Mouse (Mus musculus) intestine, embryonic 15.5 days (tissue): ENCODE measurements at regions not wholly inside any gene's neighbourhood (a gene's known extent, or its start where the extent isn't known, plus 50 kb on each side); places are given as distances from the start of the nearest gene placed in this dataset.

ENCODE experiments used
- ATAC-seq: fragments of 200-750 bp; cut with Nextera tagmentation; 2 replicates; pipeline ENCODE4 v1.8.0; 2017; ENCODE audit warnings: moderate TSS enrichment, moderate library complexity
- H3K27ac ChIP-seq: fragments of 300-500 bp; sonication (generic); 2 replicates; pipeline ENCODE4 v1.5.1; 2015; ENCODE audit warnings: mild to moderate bottlenecking, inconsistent platforms
- H3K27me3 ChIP-seq: fragments of 300-500 bp; sonication (generic); replicated peaks from 2 replicates; pipeline ENCODE4 v1.6.1; 2015; ENCODE audit warnings: inconsistent platforms
- H3K36me3 ChIP-seq: fragments of 300-500 bp; sonication (generic); 2 replicates; pipeline ENCODE4 v1.6.1; 2015; ENCODE audit warnings: inconsistent platforms
- H3K4me1 ChIP-seq: fragments of 300-500 bp; sonication (generic); replicated peaks from 2 replicates; pipeline ENCODE4 v1.6.1; 2015; ENCODE audit warnings: inconsistent platforms
- H3K4me2 ChIP-seq: fragments of 300-500 bp; sonication (generic); replicated peaks from 2 replicates; pipeline ENCODE4 v1.6.1; 2015; ENCODE audit warnings: mild to moderate bottlenecking, inconsistent platforms
- H3K4me3 ChIP-seq: fragments of 300-500 bp; sonication (generic); replicated peaks from 2 replicates; pipeline ENCODE4 v1.5.1; 2015; ENCODE audit warnings: inconsistent platforms
- H3K9ac ChIP-seq: fragments of 300-500 bp; sonication (generic); 2 replicates; pipeline ENCODE4 v1.6.1; 2015; ENCODE audit warnings: inconsistent platforms
- H3K9me3 ChIP-seq: fragments of 300-500 bp; sonication (generic); 2 replicates; pipeline ENCODE4 v1.6.1; 2016; ENCODE audit warnings: inconsistent platforms
- WGBS: fragments of 180-500 bp; shearing (Covaris S2); methylation state at CpG from one replicate; pipeline ENCODE4 v1.1.7; 2015; 5-methylcytosine and 5-hydroxymethylcytosine counted together

- Histone ChIP-seq H3K27ac (no peak overlapping the region), H3K9ac (no peak overlapping the region), H3K27me3 (no peaks in the 10 kb centered on the region), H3K9me3 (no peaks in the 10 kb centered on the region), H3K4me1 (no peaks in the 10 kb centered on the region), H3K36me3 (no peaks in the 10 kb centered on the region), H3K4me2 (no peak overlapping the region), H3K4me3 (no peak overlapping the region)
- no peak for ATAC-seq
- 70% methylated on average over 5 of the region's 5 CpGs for WGBS
Observed at GRCm38 (mm10) chr3:80042756-80043484, 158.6 kb downstream of the Fam198b start.

GRCm38 (mm10) chr3:80049495-80050225 lies 165.3 kb downstream of the Fam198b start:
- H3K4me3 ChIP-seq = no peak overlapping the region
- H3K9me3 ChIP-seq = no peaks in the 10 kb centered on the region
- no peaks in the 10 kb centered on the region for H3K27me3 ChIP-seq
- no peak overlapping the region for H3K4me2 ChIP-seq
- H3K9ac ChIP-seq = no peak overlapping the region
- H3K36me3 ChIP-seq = no peaks in the 10 kb centered on the region
- no peak overlapping the region for H3K27ac ChIP-seq
- WGBS = 86% methylated on average over 5 of the region's 5 CpGs
- ATAC-seq = no peak
- H3K4me1 ChIP-seq = no peaks in the 10 kb centered on the region

GRCm38 (mm10) chr3:80050920-80051319 lies 166.6 kb downstream of the Fam198b start:
- WGBS = 84% methylated on average over 4 of the region's 4 CpGs
- H3K4me2 ChIP-seq = no peak overlapping the region
- no peak for ATAC-seq
- H3K36me3 ChIP-seq = no peaks in the 10 kb centered on the region
- H3K4me3 ChIP-seq = no peak overlapping the region
- H3K27me3 ChIP-seq = no peaks in the 10 kb centered on the region
- no peak overlapping the region for H3K9ac ChIP-seq
- H3K9me3 ChIP-seq = no peaks in the 10 kb centered on the region
- no peaks in the 10 kb centered on the region for H3K4me1 ChIP-seq
- no peak overlapping the region for H3K27ac ChIP-seq

- Histone ChIP-seq H3K4me3 (no peak overlapping the region), H3K4me1 (no peaks in the 10 kb centered on the region), H3K9me3 (no peaks in the 10 kb centered on the region), H3K9ac (no peak overlapping the region), H3K27me3 (no peaks in the 10 kb centered on the region), H3K27ac (no peak overlapping the region), H3K4me2 (no peak overlapping the region), H3K36me3 (no peaks in the 10 kb centered on the region)
- no peak for ATAC-seq
- WGBS = 65% methylated on average over 4 of the region's 4 CpGs
Observed at GRCm38 (mm10) chr3:80051963-80052362, 167.6 kb downstream of the Fam198b start.

- 48% methylated on average over 3 of the region's 3 CpGs for WGBS
- Histone ChIP-seq H3K9ac (no peak overlapping the region), H3K9me3 (no peaks in the 10 kb centered on the region), H3K36me3 (no peaks in the 10 kb centered on the region), H3K4me1 (no peaks in the 10 kb centered on the region), H3K27me3 (no peaks in the 10 kb centered on the region), H3K4me2 (no peak overlapping the region), H3K27ac (no peak overlapping the region), H3K4me3 (no peak overlapping the region)
- ATAC-seq = peak; percentile 72
Observed at GRCm38 (mm10) chr3:80052879-80053278, 168.5 kb downstream of the Fam198b start.

GRCm38 (mm10) chr3:80053435-80053834 lies 169.1 kb downstream of the Fam198b start:
- Histone ChIP-seq H3K4me2 (no peak overlapping the region), H3K27me3 (no peaks in the 10 kb centered on the region), H3K36me3 (no peaks in the 10 kb centered on the region), H3K9me3 (no peaks in the 10 kb centered on the region), H3K9ac (no peak overlapping the region), H3K27ac (no peak overlapping the region), H3K4me1 (no peaks in the 10 kb centered on the region), H3K4me3 (no peak overlapping the region)
- 68% methylated on average over 2 of the region's 2 CpGs for WGBS
- ATAC-seq = peak; percentile 60; the same call in 1 of the 2 replicates

- Histone ChIP-seq H3K4me2 (no peak overlapping the region), H3K9ac (no peak overlapping the region), H3K4me3 (no peak overlapping the region), H3K27ac (no peak overlapping the region), H3K36me3 (no peaks in the 10 kb centered on the region), H3K27me3 (no peaks in the 10 kb centered on the region), H3K9me3 (no peaks in the 10 kb centered on the region), H3K4me1 (no peaks in the 10 kb centered on the region)
- WGBS = 35% methylated on average over 6 of the region's 6 CpGs
- no peak for ATAC-seq
Observed at GRCm38 (mm10) chr3:80056636-80057350, 172.5 kb downstream of the Fam198b start.

- no peak overlapping the region for H3K27ac ChIP-seq
- WGBS = 33% methylated on average over 2 of the region's 2 CpGs
- H3K4me2 ChIP-seq = no peak overlapping the region
- ATAC-seq = peak; percentile 55; the same call in 1 of the 2 replicates
- H3K9ac ChIP-seq = no peak overlapping the region
- H3K4me3 ChIP-seq = no peak overlapping the region
- H3K27me3 ChIP-seq = no peaks in the 10 kb centered on the region
- H3K9me3 ChIP-seq = no peaks in the 10 kb centered on the region
- H3K36me3 ChIP-seq = no peaks in the 10 kb centered on the region
- H3K4me1 ChIP-seq = no peaks in the 10 kb centered on the region
Observed at GRCm38 (mm10) chr3:80058722-80059121, 174.4 kb downstream of the Fam198b start.

GRCm38 (mm10) chr3:80070726-80071125 lies 186.4 kb downstream of the Fam198b start:
- Histone ChIP-seq H3K4me1 (no peaks in the 10 kb centered on the region), H3K27ac (no peak overlapping the region), H3K27me3 (no peaks in the 10 kb centered on the region), H3K9me3 (no peaks in the 10 kb centered on the region), H3K4me2 (no peak overlapping the region), H3K9ac (no peak overlapping the region), H3K36me3 (no peaks in the 10 kb centered on the region), H3K4me3 (no peak overlapping the region)
- WGBS = 62% methylated on average over 5 of the region's 5 CpGs
- no peak for ATAC-seq

GRCm38 (mm10) chr3:80079801-80080418 lies 195.6 kb downstream of the Fam198b start:
- WGBS = 13% methylated on average over 10 of the region's 10 CpGs
- Histone ChIP-seq H3K4me3 (peak overlapping the region; percentile 6; the same call in 1 of the 2 replicates), H3K4me2 (peak overlapping the region; percentile 48), H3K9me3 (no peaks in the 10 kb centered on the region), H3K9ac (no peak overlapping the region), H3K4me1 (no peaks in the 10 kb centered on the region), H3K36me3 (no peaks in the 10 kb centered on the region), H3K27me3 (no peaks in the 10 kb centered on the region), H3K27ac (no peak overlapping the region)
- ATAC-seq = no peak

- no peak for ATAC-seq
- H3K27me3 ChIP-seq = no peaks in the 10 kb centered on the region
- H3K4me3 ChIP-seq = no peak overlapping the region
- H3K9ac ChIP-seq = no peak overlapping the region
- H3K36me3 ChIP-seq = no peaks in the 10 kb centered on the region
- H3K4me2 ChIP-seq = no peak overlapping the region
- no peak overlapping the region for H3K27ac ChIP-seq
- no peaks in the 10 kb centered on the region for H3K9me3 ChIP-seq
- WGBS = 25% methylated on average over 7 of the region's 7 CpGs
- no peaks in the 10 kb centered on the region for H3K4me1 ChIP-seq
Observed at GRCm38 (mm10) chr3:80081210-80081609, 196.9 kb downstream of the Fam198b start.
